Mouse (Mus musculus) embryonic facial prominence, embryonic 11.5 days (tissue): ENCODE results near the gene Cntnap4. TPM values are rescaled to one million over a fixed set of nuclear protein-coding genes. Genes with fewer than 3 reads are reported as not detected.

Experiments
- ATAC-seq: fragments of 200-750 bp; cut with Nextera tagmentation; replicated peaks from 2 replicates; pipeline ENCODE4 v1.8.0; 2017; ENCODE audit warnings: low read depth; ENCODE audit not compliant: insufficient number of reproducible peaks, low FRiP score, low TSS enrichment
- DNase-seq: peaks from one replicate; pipeline ENCODE4 v3.0.0-alpha.2; 2015; ENCODE audit warnings: low spot score
- H3K27ac ChIP-seq: fragments of 300-500 bp; sonication (generic); replicated peaks from 2 replicates; pipeline ENCODE4 v1.5.1; 2014; ENCODE audit warnings: mild to moderate bottlenecking, low read depth, low read length, control low read depth
- H3K27me3 ChIP-seq: fragments of 300-500 bp; sonication (generic); 2 replicates; pipeline ENCODE4 v1.6.1; 2014; ENCODE audit warnings: mild to moderate bottlenecking, low read length, moderate library complexity, mixed read lengths; ENCODE audit not compliant: control insufficient read depth, insufficient read depth
- H3K36me3 ChIP-seq: fragments of 300-500 bp; sonication (generic); replicated peaks from 2 replicates; pipeline ENCODE4 v1.6.1; 2014; ENCODE audit warnings: low read depth, mild to moderate bottlenecking, low read length, moderate library complexity, mixed read lengths; ENCODE audit not compliant: control insufficient read depth, insufficient read depth
- H3K4me1 ChIP-seq: fragments of 300-500 bp; sonication (generic); 2 replicates; pipeline ENCODE4 v1.6.1; 2014; ENCODE audit warnings: low read length, mixed read lengths; ENCODE audit not compliant: control insufficient read depth, insufficient read depth
- H3K4me2 ChIP-seq: fragments of 300-500 bp; sonication (generic); 2 replicates; pipeline ENCODE4 v1.6.1; 2014; ENCODE audit warnings: low read depth, mild to moderate bottlenecking, control low read depth, low read length, moderate library complexity
- H3K4me3 ChIP-seq: fragments of 300-500 bp; sonication (generic); 2 replicates; pipeline ENCODE4 v1.5.1; 2014; ENCODE audit warnings: low read depth, low read length, control low read depth
- H3K9ac ChIP-seq: fragments of 300-500 bp; sonication (generic); replicated peaks from 2 replicates; pipeline ENCODE4 v1.6.1; 2014; ENCODE audit warnings: mild to moderate bottlenecking, control low read depth, low read length
- H3K9me3 ChIP-seq: fragments of 300-500 bp; sonication (generic); replicated peaks from 2 replicates; pipeline ENCODE4 v1.6.1; 2016; ENCODE audit warnings: mild to moderate bottlenecking, low read length, inconsistent platforms, mixed read lengths; ENCODE audit not compliant: control insufficient read depth
- WGBS: fragments of 180-500 bp; shearing (Covaris S2); extraction: QIAGEN DNeasy Blood & Tissue Kit; methylation state at CpG from one replicate; pipeline ENCODE4 v1.1.7; 2014; 5-methylcytosine and 5-hydroxymethylcytosine counted together
- polyA plus RNA-seq: library from polyadenylated mRNA; unstranded; fragments of >200 nt; fragmentation: Nextera tagmentation; extraction: Ambion mirVana; gene quantifications from 2 replicates; pipeline ENCODE4 v1.2.1, GENCODE M21; 2014

The Cntnap4 gene
- polyA plus RNA-seq, 1 experiment from 2014 or later, result 0.55 TPM

DNA sequence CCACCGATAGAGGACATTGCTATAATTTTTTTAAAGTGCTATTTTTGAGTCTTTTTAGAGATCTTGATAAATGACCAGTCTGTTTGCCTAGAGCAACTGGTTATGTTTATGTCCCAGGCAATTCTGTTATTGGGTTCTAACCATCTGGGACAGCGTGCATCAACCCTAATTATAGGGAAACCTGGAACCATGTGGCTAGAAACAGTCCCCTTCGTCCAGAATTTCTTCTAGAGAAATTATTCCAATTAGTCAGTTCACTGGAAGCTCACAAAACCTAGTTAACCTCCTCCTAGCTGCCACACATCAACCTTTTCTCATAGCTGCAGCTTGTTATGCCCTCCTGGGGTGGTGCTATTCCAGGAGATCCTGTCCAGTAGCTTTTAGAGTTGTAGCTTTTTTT is 94.2 kb downstream of the Cntnap4 start:
- Histone ChIP-seq H3K36me3 (no peaks in the 10 kb centered on the region), H3K27ac (no peak overlapping the region), H3K9ac (no peak overlapping the region), H3K27me3 (no peaks in the 10 kb centered on the region), H3K4me3 (no peak overlapping the region), H3K9me3 (no peaks in the 10 kb centered on the region), H3K4me2 (no peak overlapping the region), H3K4me1 (no peaks in the 10 kb centered on the region)
- 53% methylated on average over 3 of the region's 3 CpGs for WGBS
- DNase-seq (no peak), ATAC-seq (no peak)

DNA sequence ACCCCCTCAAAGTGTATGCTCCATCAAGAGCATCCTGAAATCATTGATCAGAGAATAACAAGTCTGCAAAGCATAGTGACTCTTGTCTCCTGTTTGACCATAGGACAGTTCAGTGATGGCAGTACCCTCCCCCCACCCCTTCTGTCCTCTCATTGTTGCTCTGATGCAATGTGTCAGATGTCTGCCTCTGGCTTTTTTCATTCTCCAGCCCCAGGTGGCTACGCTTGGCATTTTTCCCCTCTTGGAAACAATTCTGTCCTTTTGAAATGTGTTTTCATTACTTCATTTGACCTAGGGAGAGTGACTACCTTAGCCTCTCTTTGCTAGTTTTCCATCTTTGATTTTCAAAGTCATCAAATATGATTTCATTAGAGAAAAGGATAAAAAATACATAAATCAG is 104.8 kb downstream of the Cntnap4 start:
- Histone ChIP-seq H3K4me2 (no peak overlapping the region), H3K4me1 (no peaks in the 10 kb centered on the region), H3K27ac (no peak overlapping the region), H3K4me3 (no peak overlapping the region), H3K36me3 (no peaks in the 10 kb centered on the region), H3K9me3 (no peaks in the 10 kb centered on the region), H3K9ac (no peak overlapping the region), H3K27me3 (no peaks in the 10 kb centered on the region)
- ATAC-seq (no peak), DNase-seq (no peak)
- WGBS, result 42% methylated on average over 1 of the region's 1 CpGs

GRCm38 (mm10) chr8:112681757-112682156 is 111.9 kb downstream of the Cntnap4 start:
- H3K27ac ChIP-seq, result no peak overlapping the region
- ATAC-seq (no peak), DNase-seq (no peak)
- no peaks in the 10 kb centered on the region for H3K27me3 ChIP-seq
- WGBS, result 90% methylated on average over 9 of the region's 9 CpGs
- H3K4me2 ChIP-seq, result no peak overlapping the region
- H3K9me3 ChIP-seq, result no peaks in the 10 kb centered on the region
- H3K4me1 ChIP-seq, result no peaks in the 10 kb centered on the region
- H3K4me3 ChIP-seq, result no peak overlapping the region
- H3K9ac ChIP-seq, result no peak overlapping the region
- no peaks in the 10 kb centered on the region for H3K36me3 ChIP-seq

GRCm38 (mm10) chr8:112695708-112696107 is 125.9 kb downstream of the Cntnap4 start:
- Histone ChIP-seq H3K4me3 (no peak overlapping the region), H3K36me3 (no peaks in the 10 kb centered on the region), H3K9ac (no peak overlapping the region), H3K27me3 (no peaks in the 10 kb centered on the region), H3K9me3 (no peaks in the 10 kb centered on the region), H3K4me2 (no peak overlapping the region), H3K27ac (no peak overlapping the region), H3K4me1 (no peaks in the 10 kb centered on the region)
- DNase-seq (no peak), ATAC-seq (no peak)

DNA sequence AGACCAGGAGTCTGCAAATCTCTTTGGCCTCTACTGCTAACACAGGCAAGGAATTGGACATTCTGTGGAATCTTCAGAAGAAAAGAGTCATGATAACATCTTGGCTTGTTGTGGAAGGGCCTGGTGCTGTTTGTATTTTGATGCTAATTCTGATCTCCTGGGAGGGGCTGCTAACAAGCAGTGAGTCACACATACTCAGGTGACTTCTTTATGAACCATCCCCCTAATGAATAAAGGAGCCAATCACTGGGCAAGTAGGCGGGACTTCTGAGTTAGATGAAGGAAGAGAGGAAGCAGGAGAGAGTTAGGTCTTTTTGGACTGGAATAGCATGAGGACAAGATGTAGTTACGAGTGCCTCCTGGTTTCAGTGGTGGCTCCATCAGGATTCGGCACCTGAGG is 128.3 kb downstream of the Cntnap4 start:
- 77% methylated on average over 3 of the region's 3 CpGs for WGBS
- Histone ChIP-seq H3K27ac (no peak overlapping the region), H3K4me1 (no peaks in the 10 kb centered on the region), H3K4me2 (no peak overlapping the region), H3K9ac (no peak overlapping the region), H3K4me3 (no peak overlapping the region), H3K9me3 (no peaks in the 10 kb centered on the region), H3K27me3 (no peaks in the 10 kb centered on the region), H3K36me3 (no peaks in the 10 kb centered on the region)
- no peak for ATAC-seq
- no peak for DNase-seq

- 77% methylated on average over 3 of the region's 3 CpGs for WGBS
- H3K9me3 ChIP-seq, result no peaks in the 10 kb centered on the region
- no peaks in the 10 kb centered on the region for H3K27me3 ChIP-seq
- H3K9ac ChIP-seq, result no peak overlapping the region
- ATAC-seq (no peak), DNase-seq (no peak)
- no peaks in the 10 kb centered on the region for H3K4me1 ChIP-seq
- no peak overlapping the region for H3K27ac ChIP-seq
- no peaks in the 10 kb centered on the region for H3K36me3 ChIP-seq
- H3K4me3 ChIP-seq, result no peak overlapping the region
- no peak overlapping the region for H3K4me2 ChIP-seq
These were observed 147.1 kb downstream of the Cntnap4 start for GRCm38 (mm10) chr8:112716982-112717381.

DNA sequence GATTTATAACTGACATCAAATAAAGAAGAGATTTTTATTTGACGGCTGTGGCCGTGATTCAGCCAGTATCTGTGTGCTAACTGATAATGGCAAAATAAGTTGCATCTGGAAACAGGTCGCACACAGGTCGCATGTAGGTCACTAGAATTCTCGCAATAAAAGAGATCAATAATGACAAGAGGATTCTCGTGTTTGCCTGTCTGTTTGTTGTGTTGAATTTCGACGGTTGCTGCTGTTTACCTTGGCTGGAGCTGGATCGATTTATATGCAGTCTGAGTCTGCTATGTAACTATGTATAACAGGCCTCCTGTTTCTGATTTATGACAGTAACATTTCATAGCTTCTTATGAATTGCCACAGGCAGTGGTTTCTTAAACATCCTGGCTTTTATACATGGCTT is 155.1 kb downstream of the Cntnap4 start:
- no peaks in the 10 kb centered on the region for H3K27me3 ChIP-seq
- H3K9me3 ChIP-seq, result no peaks in the 10 kb centered on the region
- H3K4me2 ChIP-seq, result no peak overlapping the region
- no peak overlapping the region for H3K27ac ChIP-seq
- H3K9ac ChIP-seq, result no peak overlapping the region
- 73% methylated on average over 9 of the region's 9 CpGs for WGBS
- no peak for ATAC-seq
- no peak overlapping the region for H3K4me3 ChIP-seq
- DNase-seq, result no peak
- no peaks in the 10 kb centered on the region for H3K36me3 ChIP-seq
- no peaks in the 10 kb centered on the region for H3K4me1 ChIP-seq

DNA sequence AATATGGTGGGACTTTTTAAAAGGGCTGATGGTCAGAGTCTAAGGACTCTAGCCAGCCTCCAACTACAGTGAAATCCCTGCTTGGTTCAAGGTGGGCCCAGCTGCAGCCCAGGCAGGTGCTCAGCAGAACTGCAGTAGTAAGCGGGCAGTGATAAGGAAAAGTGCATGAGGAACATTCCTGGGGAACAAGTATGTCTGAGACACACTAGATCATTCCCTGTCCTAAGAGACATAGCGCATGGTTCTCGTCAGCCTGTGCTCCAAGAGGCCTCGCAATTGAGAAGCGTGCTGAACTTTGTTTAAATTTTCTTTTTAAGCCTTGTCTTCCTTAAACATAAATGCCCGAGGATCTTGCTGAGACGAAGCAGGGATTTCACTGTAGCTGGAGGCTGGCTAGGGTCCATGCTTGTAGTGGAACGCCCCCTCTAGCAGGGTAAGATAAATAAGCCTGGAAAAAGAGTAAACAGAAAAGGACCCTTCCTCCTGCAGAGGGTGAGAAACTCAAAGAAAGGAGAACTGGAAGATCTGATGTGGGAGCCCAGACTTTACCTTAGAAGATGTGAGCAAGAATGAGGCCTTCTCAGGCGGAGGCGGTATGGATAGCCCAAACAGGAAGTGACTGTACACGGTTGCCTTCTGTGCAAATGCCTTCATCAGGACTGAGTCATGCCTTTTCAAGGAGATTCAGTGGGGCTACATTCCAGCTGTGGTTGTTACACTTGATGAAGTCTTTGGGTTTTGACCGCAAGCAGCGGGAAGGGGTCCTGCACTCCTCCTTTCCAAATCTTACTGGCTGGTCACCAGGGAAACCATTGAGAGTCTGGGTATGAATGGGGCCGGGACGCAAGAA is 161.0 kb downstream of the Cntnap4 start:
- no peaks in the 10 kb centered on the region for H3K36me3 ChIP-seq
- no peak for ATAC-seq
- 85% methylated on average over 15 of the region's 15 CpGs for WGBS

More for the DNA sequence above, 161.0 kb downstream of the Cntnap4 start:
- Histone ChIP-seq H3K9ac (no peak overlapping the region), H3K4me2 (no peak overlapping the region), H3K27ac (no peak overlapping the region), H3K4me1 (no peaks in the 10 kb centered on the region), H3K27me3 (no peaks in the 10 kb centered on the region), H3K4me3 (no peak overlapping the region), H3K9me3 (no peaks in the 10 kb centered on the region)
- no peak for DNase-seq
